Mouse (Mus musculus) C2C12 (cell line): ENCODE measurements at regions not wholly inside any gene's neighbourhood (a gene's known extent, or its start where the extent isn't known, plus 50 kb on each side); places are given as distances from the start of the nearest gene placed in this dataset.

Experiments used
- H3K27me3 ChIP-seq: one replicate; pipeline ENCODE4 v1.6.1; 2011; ENCODE audit not compliant: control insufficient read depth, insufficient read depth, insufficient read length
- H3K36me3 ChIP-seq: one replicate; pipeline ENCODE4 v1.6.1; 2011; ENCODE audit not compliant: control insufficient read depth, insufficient read depth
- H3K4me3 ChIP-seq: one replicate; pipeline ENCODE4 v1.5.1; 2011; ENCODE audit warnings: mild to moderate bottlenecking, control low read depth; ENCODE audit not compliant: poor library complexity, insufficient read depth, severe bottlenecking
- H3K79me2 ChIP-seq: one replicate; pipeline ENCODE4 v1.6.1; 2011; ENCODE audit not compliant: control insufficient read depth, insufficient read depth
- H3K79me3 ChIP-seq: one replicate; pipeline ENCODE4 v1.6.1; 2011; ENCODE audit warnings: low read depth, control low read depth
- H3ac ChIP-seq: one replicate; pipeline ENCODE3; 2011; ENCODE audit warnings: low read depth; ENCODE audit not compliant: control insufficient read depth, insufficient read length
- CEBPB ChIP-seq: IDR thresholded peaks from one replicate; pipeline ENCODE4 v1.6.1; 2011; ENCODE audit warnings: low read depth, mild to moderate bottlenecking, control low read depth, moderate library complexity
- CTCF ChIP-seq: IDR thresholded peaks from one replicate; pipeline ENCODE4 v1.5.1; 2011; ENCODE audit not compliant: control insufficient read depth, insufficient read depth, insufficient read length
- FOSL1 ChIP-seq: IDR thresholded peaks from one replicate; pipeline ENCODE4 v1.8.0; 2011; ENCODE audit warnings: mild to moderate bottlenecking, low read length; ENCODE audit not compliant: poor library complexity, insufficient read depth, severe bottlenecking
- MAX ChIP-seq: IDR thresholded peaks from one replicate; pipeline ENCODE4 v1.6.1; 2011; ENCODE audit warnings: mild to moderate bottlenecking, control low read depth
- MYOD1 ChIP-seq: IDR thresholded peaks from one replicate; pipeline ENCODE4 v1.6.1; 2011; ENCODE audit warnings: low read depth; ENCODE audit not compliant: control insufficient read depth, insufficient read length
- MYOG ChIP-seq: IDR thresholded peaks from one replicate; pipeline ENCODE4 v1.6.1; 2011; ENCODE audit not compliant: control insufficient read depth, insufficient read length; ENCODE audit errors: extremely low read depth
- USF1 ChIP-seq: IDR thresholded peaks from one replicate; pipeline ENCODE4 v1.6.1; 2011; ENCODE audit warnings: low read depth, mild to moderate bottlenecking, control low read depth, moderate library complexity

DNA sequence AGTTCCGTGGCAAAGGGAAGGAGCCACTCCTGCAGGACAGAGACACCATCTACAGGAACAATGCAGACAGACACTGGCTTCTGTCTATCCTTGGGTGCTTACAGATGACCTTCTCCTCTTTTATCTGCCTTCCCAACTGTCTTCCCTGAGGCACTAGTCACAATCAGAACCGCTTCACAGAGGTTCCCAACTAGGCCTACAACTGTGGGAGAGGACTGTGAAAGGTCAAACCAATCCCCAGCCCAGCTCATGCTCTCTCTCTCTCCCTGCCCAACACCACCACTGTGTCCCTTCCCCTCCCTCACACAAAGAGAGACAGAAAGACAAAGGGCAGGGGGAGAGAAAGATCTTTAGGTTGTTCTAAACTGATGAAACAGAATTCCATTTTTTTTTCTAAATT, 61.3 kb downstream of the Tmem17 start:
- H3K79me2 ChIP-seq = no peaks in the 10 kb centered on the region
- H3K27me3 ChIP-seq = no peaks in the 10 kb centered on the region
- H3K4me3 ChIP-seq = no peak overlapping the region
- no peaks in the 10 kb centered on the region for H3K36me3 ChIP-seq
- no peak for TF ChIP-seq USF1
- TF ChIP-seq CTCF = no peak
- TF ChIP-seq MYOG = no peak
- no peak for TF ChIP-seq FOSL1
- TF ChIP-seq CEBPB = no peak
- no peak for TF ChIP-seq MYOD1
- TF ChIP-seq MAX = no peak
- H3K79me3 ChIP-seq = no peaks in the 10 kb centered on the region
- H3ac ChIP-seq = no peak overlapping the region

- no peaks in the 10 kb centered on the region for H3K36me3 ChIP-seq
- no peaks in the 10 kb centered on the region for H3K27me3 ChIP-seq
- no peaks in the 10 kb centered on the region for H3K79me2 ChIP-seq
- no peak for TF ChIP-seq MYOD1
- TF ChIP-seq USF1 = no peak
- TF ChIP-seq MYOG = no peak
- no peak for TF ChIP-seq CTCF
- TF ChIP-seq CEBPB = no peak
- no peak for TF ChIP-seq FOSL1
- no peak for TF ChIP-seq MAX
- no peaks in the 10 kb centered on the region for H3K79me3 ChIP-seq
- H3ac ChIP-seq = no peak overlapping the region
- no peak overlapping the region for H3K4me3 ChIP-seq
These were observed 61.9 kb downstream of the Tmem17 start for GRCm38 (mm10) chr11:22573802-22574201.

GRCm38 (mm10) chr11:22574506-22574905, 62.6 kb downstream of the Tmem17 start:
- no peaks in the 10 kb centered on the region for H3K27me3 ChIP-seq
- TF ChIP-seq MAX (no peak), USF1 (no peak), CEBPB (no peak), MYOG (no peak), FOSL1 (no peak), MYOD1 (no peak), CTCF (no peak)
- H3K36me3 ChIP-seq = no peaks in the 10 kb centered on the region
- no peak overlapping the region for H3ac ChIP-seq
- no peaks in the 10 kb centered on the region for H3K79me3 ChIP-seq
- H3K79me2 ChIP-seq = no peaks in the 10 kb centered on the region
- no peak overlapping the region for H3K4me3 ChIP-seq

DNA sequence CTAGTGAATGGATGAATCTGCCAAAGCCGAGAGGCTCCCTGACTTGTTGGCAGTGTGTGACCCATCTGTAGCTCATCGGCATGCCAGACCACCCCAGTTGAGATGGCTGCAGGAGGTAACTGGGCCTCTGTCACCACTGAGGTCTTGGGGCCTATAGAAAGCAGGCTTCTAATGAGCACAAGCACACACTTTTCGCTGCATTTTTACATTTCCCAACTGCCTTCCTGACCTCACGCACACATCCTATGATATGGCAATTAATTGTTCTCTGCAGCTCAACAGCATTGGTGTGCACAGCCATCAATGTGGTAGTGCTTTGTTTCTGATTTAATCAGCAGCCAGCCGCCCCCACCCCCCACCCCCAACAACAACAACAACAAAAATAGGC, 72.2 kb downstream of the Tmem17 start:
- H3K79me2 ChIP-seq = no peaks in the 10 kb centered on the region
- no peaks in the 10 kb centered on the region for H3K79me3 ChIP-seq
- H3ac ChIP-seq = no peak overlapping the region
- no peaks in the 10 kb centered on the region for H3K36me3 ChIP-seq
- no peaks in the 10 kb centered on the region for H3K27me3 ChIP-seq
- H3K4me3 ChIP-seq = no peak overlapping the region
- TF ChIP-seq FOSL1 (no peak), MYOG (no peak)

GRCm38 (mm10) chr11:22584488-22585158, 72.7 kb downstream of the Tmem17 start:
- no peaks in the 10 kb centered on the region for H3K79me3 ChIP-seq
- TF ChIP-seq FOSL1 (no peak), CEBPB (no peak), USF1 (no peak), MYOG (no peak), MAX (no peak), MYOD1 (no peak), CTCF (no peak)
- no peaks in the 10 kb centered on the region for H3K27me3 ChIP-seq
- H3K4me3 ChIP-seq = no peak overlapping the region
- H3ac ChIP-seq = no peak overlapping the region
- H3K36me3 ChIP-seq = no peaks in the 10 kb centered on the region
- no peaks in the 10 kb centered on the region for H3K79me2 ChIP-seq

GRCm38 (mm10) chr11:22587691-22588241, 75.9 kb downstream of the Tmem17 start:
- TF ChIP-seq MAX (no peak), MYOD1 (no peak), CEBPB (no peak), FOSL1 (no peak), CTCF (no peak)
- no peaks in the 10 kb centered on the region for H3K79me3 ChIP-seq

More at GRCm38 (mm10) chr11:22587691-22588241, 75.9 kb downstream of the Tmem17 start:
- H3K27me3 ChIP-seq = no peaks in the 10 kb centered on the region
- no peak overlapping the region for H3ac ChIP-seq
- H3K4me3 ChIP-seq = no peak overlapping the region
- no peaks in the 10 kb centered on the region for H3K36me3 ChIP-seq
- H3K79me2 ChIP-seq = no peaks in the 10 kb centered on the region
